Mouse (Mus musculus) mesoderm, embryonic 11.5 days (tissue): Measurements from ENCODE around the gene Rpl36.

Experiments used
- DNase-seq: peaks from one replicate; pipeline ENCODE4 v3.0.0-alpha.2; 2012; ENCODE audit warnings: low read depth, low spot score

Rpl36 gene

GRCm38 (mm10) chr17:56647546-56647945, 34.3 kb downstream of the Rpl36 start:
- DNase-seq, result no peak

GRCm38 (mm10) chr17:56651801-56652200, 38.6 kb downstream of the Rpl36 start:
- no peak for DNase-seq

GRCm38 (mm10) chr17:56654771-56655170, 41.6 kb downstream of the Rpl36 start:
- DNase-seq, result no peak

GRCm38 (mm10) chr17:56655311-56655710, 42.1 kb downstream of the Rpl36 start:
- DNase-seq, result no peak

GRCm38 (mm10) chr17:56656171-56656570, 43.0 kb downstream of the Rpl36 start:
- DNase-seq, result no peak

- no peak for DNase-seq
Observed at GRCm38 (mm10) chr17:56663659-56664058, 50.4 kb downstream of the Rpl36 start.
